Comparison of ENCODE assay signal across 19 mouse cellular contexts in the genomic region with DNA sequence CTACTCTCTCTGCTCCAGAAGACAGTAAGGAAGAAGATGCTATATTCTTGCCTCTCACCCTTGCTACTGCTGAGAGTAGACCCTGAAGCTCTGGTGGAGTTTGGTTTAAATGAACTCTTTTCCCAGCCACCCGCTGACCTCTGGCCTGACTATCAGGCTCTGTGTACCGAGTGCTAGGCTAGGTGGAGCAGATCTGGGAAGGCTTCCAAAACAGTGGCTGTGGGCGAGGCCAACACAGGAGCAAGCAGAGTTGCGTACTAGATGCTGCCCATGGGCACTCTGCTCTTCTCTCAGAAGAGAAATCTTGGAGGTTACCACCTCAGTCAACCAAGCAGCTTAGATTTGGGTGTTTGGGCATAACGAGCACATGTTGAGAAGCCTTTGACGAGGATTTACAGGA. TPM values are rescaled to one million over a fixed set of nuclear protein-coding genes. Genes with fewer than 3 reads are reported as not detected.
DNase-seq lines count a peak whose midpoint lies in the region; ATAC-seq and TF ChIP-seq lines count a peak whose summit lies in the region.
"Had no signal": no experiment of that assay in that cellular context is flagged by ENCODE, and none has a peak within 500 bp of the region (broad histone marks: within the 10 kb centered on the region; RNA-seq: fewer than 3 reads in every experiment).

No protein-coding gene starts in this region.

- no peaks in the 10 kb centered on the region for H3K9me3 ChIP-seq in kidney, embryonic 16.5 days (ENCODE audit: low read length)
- H3K9me3 ChIP-seq in hindbrain, embryonic 11.5 days (ENCODE audit: control insufficient read depth, low read length) = no peaks in the 10 kb centered on the region
- H3K9me3 ChIP-seq in forebrain, embryonic 11.5 days (ENCODE audit: control insufficient read depth, low read length) = no peaks in the 10 kb centered on the region
- H3K9me3 ChIP-seq: embryonic facial prominence, embryonic 12.5 days; heart, embryonic 13.5 days; intestine, embryonic 15.5 days; lung, embryonic 15.5 days; megakaryocyte, embryonic 14.5 days; neural tube, embryonic 12.5 days had no signal

- no peak overlapping the region for H3K4me2 ChIP-seq in kidney, embryonic 16.5 days (replicated peaks; ENCODE audit: low read depth, low read length)
- no peak overlapping the region for H3K4me2 ChIP-seq in hindbrain, embryonic 11.5 days (replicated peaks; ENCODE audit: low read depth, low read length)
- no peak overlapping the region for H3K4me2 ChIP-seq in forebrain, embryonic 11.5 days (ENCODE audit: low read depth, low read length, severe bottlenecking)
- H3K4me2 ChIP-seq: embryonic facial prominence, embryonic 12.5 days; heart, embryonic 13.5 days; intestine, embryonic 15.5 days; lung, embryonic 15.5 days; neural tube, embryonic 12.5 days had no signal

- TF ChIP-seq CTCF in kidney, adult 2 months (conservative IDR thresholded peaks at IDR 0.05; ENCODE audit: insufficient read depth, insufficient read length, low read depth, low read length) = no peak

- H3K4me1 ChIP-seq in kidney, adult 2 months (ENCODE audit: control insufficient read depth, insufficient read depth, low read length) = peaks cover 5% of the 10 kb centered on the region; the same call in 1 of the 2 replicates
- H3K4me1 ChIP-seq in kidney, embryonic 16.5 days (ENCODE audit: insufficient read depth, low read length) = no peaks in the 10 kb centered on the region
- no peaks in the 10 kb centered on the region for H3K4me1 ChIP-seq in hindbrain, embryonic 11.5 days (replicated peaks; ENCODE audit: control insufficient read depth, insufficient read depth, low read length)
- no peaks in the 10 kb centered on the region for H3K4me1 ChIP-seq in forebrain, embryonic 11.5 days (replicated peaks; ENCODE audit: control insufficient read depth, insufficient read depth, low read length)
- H3K4me1 ChIP-seq: intestine, embryonic 15.5 days; neural tube, embryonic 12.5 days had no signal

- ATAC-seq in kidney, embryonic 16.5 days (ENCODE audit: low FRiP score, low TSS enrichment) = no peak
- ATAC-seq in erythroblast, adult 5-6 weeks (replicated peaks; ENCODE audit: low FRiP score, poor library complexity, severe bottlenecking) = peak; percentile 61
- ATAC-seq in megakaryocyte progenitor cell, adult 5-6 weeks (replicated peaks; ENCODE audit: poor library complexity) = peak; percentile 59
- no peak for ATAC-seq in hindbrain, embryonic 11.5 days (ENCODE audit: low FRiP score)
- ATAC-seq in forebrain, embryonic 11.5 days (replicated peaks; ENCODE audit: low FRiP score) = no peak
- ATAC-seq: CD4-positive, CD25-positive, alpha-beta regulatory T cell, adult 4 months; intestine, embryonic 15.5 days had no signal

- H3K27me3 ChIP-seq in kidney, adult 2 months (replicated peaks; ENCODE audit: control insufficient read depth, insufficient read depth, low read length) = no peaks in the 10 kb centered on the region
- H3K27me3 ChIP-seq in kidney, embryonic 16.5 days (ENCODE audit: insufficient read depth, low read length) = no peaks in the 10 kb centered on the region
- H3K27me3 ChIP-seq in hindbrain, embryonic 11.5 days (ENCODE audit: control insufficient read depth, insufficient read depth, low read length) = no peaks in the 10 kb centered on the region
- no peaks in the 10 kb centered on the region for H3K27me3 ChIP-seq in forebrain, embryonic 11.5 days (ENCODE audit: control insufficient read depth, insufficient read depth, low read length)
- H3K27me3 ChIP-seq: embryonic facial prominence, embryonic 12.5 days; heart, embryonic 13.5 days; intestine, embryonic 15.5 days; lung, embryonic 15.5 days; neural tube, embryonic 12.5 days had no signal

- intact Hi-C loops in left cerebral cortex, postnatal 10 days (cut with DNase I) = no loop called here

- H3K36me3 ChIP-seq in kidney, adult 2 months (ENCODE audit: control insufficient read depth, insufficient read depth, low read length) = no peaks in the 10 kb centered on the region
- H3K36me3 ChIP-seq in kidney, embryonic 16.5 days (ENCODE audit: insufficient read depth, low read length) = no peaks in the 10 kb centered on the region
- H3K36me3 ChIP-seq in hindbrain, embryonic 11.5 days (ENCODE audit: control insufficient read depth, insufficient read depth, low read length) = no peaks in the 10 kb centered on the region
- H3K36me3 ChIP-seq in forebrain, embryonic 11.5 days (ENCODE audit: control insufficient read depth, insufficient read depth, low read length) = no peaks in the 10 kb centered on the region
- H3K36me3 ChIP-seq: embryonic facial prominence, embryonic 12.5 days; heart, embryonic 13.5 days; intestine, embryonic 15.5 days; lung, embryonic 15.5 days; neural tube, embryonic 12.5 days had no signal

- TF ChIP-seq POLR2A in kidney, adult 2 months (IDR thresholded peaks at IDR 0.05; ENCODE audit: low read depth, low read length) = no peak

- no peak overlapping the region for H3K9ac ChIP-seq in kidney, embryonic 16.5 days (replicated peaks; ENCODE audit: low read length)
- H3K9ac ChIP-seq in hindbrain, embryonic 11.5 days (ENCODE audit: low read depth, low read length) = no peak overlapping the region
- no peak overlapping the region for H3K9ac ChIP-seq in forebrain, embryonic 11.5 days (ENCODE audit: low read length)
- H3K9ac ChIP-seq: embryonic facial prominence, embryonic 12.5 days; heart, embryonic 13.5 days; intestine, embryonic 15.5 days; lung, embryonic 15.5 days; neural tube, embryonic 12.5 days had no signal

- peak; percentile 80 for DNase-seq in kidney, adult 2 months
- peak; percentile 38 for DNase-seq in kidney, postnatal 14 days
- DNase-seq in left cerebral cortex, postnatal 10 days (ENCODE audit: extremely low spot score in 1 of 2, low spot score in 2 of 2) = no peak
- no peak for DNase-seq in hindbrain, embryonic 11.5 days (ENCODE audit: low spot score)
- no peak for DNase-seq in forebrain, embryonic 11.5 days (ENCODE audit: low spot score)
- DNase-seq: cerebellum, adult 11 months; gastrocnemius, postnatal 14 days; layer of hippocampus, postnatal 36 days; thymus, postnatal 14 days had no signal

- WGBS in kidney, adult 2 months = 51% methylated on average over 6 of the region's 6 CpGs
- 82% methylated on average over 6 of the region's 6 CpGs for WGBS in kidney, embryonic 16.5 days
- WGBS in hindbrain, embryonic 11.5 days = 90% methylated on average over 6 of the region's 6 CpGs
- 90% methylated on average over 6 of the region's 6 CpGs for WGBS in forebrain, embryonic 11.5 days

- H3K27ac ChIP-seq in kidney, adult 2 months (ENCODE audit: insufficient read depth, low read depth, low read length) = no peak overlapping the region
- no peak overlapping the region for H3K27ac ChIP-seq in kidney, embryonic 16.5 days (ENCODE audit: low read length)
- no peak overlapping the region for H3K27ac ChIP-seq in hindbrain, embryonic 11.5 days (ENCODE audit: low read depth, low read length)
- no peak overlapping the region for H3K27ac ChIP-seq in forebrain, embryonic 11.5 days (ENCODE audit: low read depth, low read length)
- H3K27ac ChIP-seq: embryonic facial prominence, embryonic 12.5 days; heart, embryonic 13.5 days; intestine, embryonic 15.5 days; lung, embryonic 15.5 days; neural tube, embryonic 12.5 days had no signal

- no peak overlapping the region for H3K4me3 ChIP-seq in kidney, adult 2 months (ENCODE audit: insufficient read depth, low read depth, low read length)
- no peak overlapping the region for H3K4me3 ChIP-seq in kidney, embryonic 16.5 days (ENCODE audit: low read length)
- no peak overlapping the region for H3K4me3 ChIP-seq in hindbrain, embryonic 11.5 days (ENCODE audit: low read depth, low read length)
- H3K4me3 ChIP-seq in forebrain, embryonic 11.5 days (ENCODE audit: low read depth, low read length) = no peak overlapping the region
- H3K4me3 ChIP-seq: embryonic facial prominence, embryonic 12.5 days; heart, embryonic 13.5 days; intestine, embryonic 15.5 days; lung, embryonic 15.5 days; megakaryocyte, embryonic 14.5 days; neural tube, embryonic 12.5 days had no signal

RNA-seq across cellular contexts. Expression of a gene that starts 22.3 kb away (rescaled TPM):
- 129 and 168 TPM in 2 replicates for polyA plus RNA-seq in kidney, adult 2 months (2012; rRNA removed)
- polyA plus RNA-seq in kidney, embryonic 16.5 days (2015; fragmentation: Nextera tagmentation; extraction: Ambion mirVana) = 17.0 and 20.8 TPM in 2 replicates
- 2.9 and 9.8 TPM in 2 replicates for total RNA-seq in erythroblast, adult 5-6 weeks (2015; ENCODE audit: low replicate concordance)
- total RNA-seq in erythroblast, adult 5-6 weeks (2017; ENCODE audit: low replicate concordance) = 2.0 and 3.1 TPM in 2 replicates
- 48.6 and 61.3 TPM in 2 replicates for total RNA-seq in megakaryocyte progenitor cell, adult 5-6 weeks (2015)
- 24.0 and 24.2 TPM in 2 replicates for total RNA-seq in megakaryocyte progenitor cell, adult 5-6 weeks (2017)
- 1 to 10 TPM; 4.5 to 4.9 TPM for total RNA-seq in left cerebral cortex, postnatal 10 days (2021)
- polyA plus RNA-seq in hindbrain, embryonic 11.5 days (2014; fragmentation: Nextera tagmentation; extraction: Ambion mirVana) = 3.4 and 5.8 TPM in 2 replicates
- polyA plus RNA-seq in forebrain, embryonic 11.5 days (2014; fragmentation: Nextera tagmentation; extraction: Ambion mirVana) = 1.9 and 2.9 TPM in 2 replicates

Comparison
In these comparisons a context has a peak if more than half of its experiments do, and no peak if none do; other contexts are left out.
1. DNase-seq: peak in kidney, adult 2 months (single experiment) and kidney, postnatal 14 days (single experiment); none in left cerebral cortex, postnatal 10 days (0 of 2), hindbrain, embryonic 11.5 days (single experiment) and forebrain, embryonic 11.5 days (single experiment).
2. ATAC-seq: peak in erythroblast, adult 5-6 weeks (single experiment) and megakaryocyte progenitor cell, adult 5-6 weeks (single experiment); none in kidney, embryonic 16.5 days (single experiment), hindbrain, embryonic 11.5 days (single experiment) and forebrain, embryonic 11.5 days (single experiment).